Comparison of ENCODE assay signal across 9 mouse cellular contexts in the genomic region with DNA sequence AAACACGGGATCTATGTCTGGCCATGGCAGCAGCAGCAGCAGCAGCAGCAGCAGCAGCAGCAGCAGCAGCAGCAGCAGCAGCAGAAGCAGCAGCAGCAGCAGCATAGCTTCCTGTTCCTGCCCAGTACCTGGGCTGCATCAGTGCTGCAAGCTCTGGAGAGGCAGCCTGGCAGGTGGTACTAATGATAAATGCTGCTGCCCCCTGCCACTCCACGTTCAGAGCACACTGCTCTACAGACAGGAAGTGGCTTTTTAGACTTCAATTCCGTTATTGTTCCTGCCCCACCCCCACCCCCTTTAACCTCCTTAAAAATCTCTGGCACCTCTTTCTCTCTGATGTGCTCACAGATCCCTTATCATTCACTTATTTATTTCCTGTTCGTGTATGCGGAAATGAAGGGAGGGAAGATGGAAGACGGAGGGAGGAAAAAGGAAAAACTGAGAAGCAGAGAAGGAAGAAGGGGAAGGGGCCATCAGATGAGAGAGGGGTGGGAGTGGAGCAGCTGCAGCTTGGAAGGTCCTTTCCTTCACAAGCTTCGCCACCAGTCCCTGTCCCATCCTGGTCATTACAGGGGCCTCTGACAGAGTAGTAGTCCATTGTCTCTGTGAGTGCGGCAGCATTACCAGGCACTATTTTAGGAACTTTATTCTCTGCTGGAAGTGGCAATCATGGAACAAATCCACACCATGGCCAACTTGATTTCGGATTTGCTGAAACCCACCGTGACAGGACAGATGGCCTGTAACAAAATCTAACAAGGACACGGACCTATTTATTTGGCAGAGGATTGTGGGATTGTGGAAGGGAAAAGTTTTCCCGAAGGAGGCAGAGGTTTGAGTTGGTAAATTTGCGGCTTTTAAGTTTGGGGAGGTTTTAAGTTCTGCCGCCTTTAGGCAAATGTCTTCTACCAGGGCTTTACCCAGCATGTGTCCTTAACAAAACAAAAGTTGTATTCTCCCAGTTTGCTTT. TPM values are rescaled to one million over a fixed set of nuclear protein-coding genes. Genes with fewer than 3 reads are reported as not detected.
DNase-seq lines count a peak whose midpoint lies in the region; ATAC-seq and TF ChIP-seq lines count a peak whose summit lies in the region.
"Had no signal": no experiment of that assay in that cellular context is flagged by ENCODE, and none has a peak within 500 bp of the region (broad histone marks: within the 10 kb centered on the region; RNA-seq: fewer than 3 reads in every experiment).

No protein-coding gene starts in this region.

- TF ChIP-seq CTCF in left cerebral cortex, adult 2 months (IDR thresholded peaks at IDR 0.05) = no peak

- intact Hi-C loops in left cerebral cortex, adult 2 months (cut with DNase I) = loop anchor here (10.0 kb wide), 1 partner anchor 988 kb away; no protein-coding TSS in a partner anchor
- intact Hi-C loops in left cerebral cortex, postnatal 10 days (cut with DNase I) = no loop called here

- no peaks in the 10 kb centered on the region for H3K27me3 ChIP-seq in forebrain, embryonic 16.5 days (replicated peaks; ENCODE audit: control insufficient read depth, insufficient read depth, low read length)

- no peak for ATAC-seq in forebrain, embryonic 16.5 days
- ATAC-seq in megakaryocyte-erythroid progenitor cell, adult 5-6 weeks (replicated peaks; ENCODE audit: low FRiP score, low TSS enrichment, poor library complexity, severe bottlenecking) = peak; percentile 71
- no peak for ATAC-seq in frontal cortex, adult (ENCODE audit: low TSS enrichment)

- peaks cover 34% of the 10 kb centered on the region for H3K4me1 ChIP-seq in forebrain, embryonic 16.5 days (replicated peaks; ENCODE audit: control insufficient read depth, insufficient read depth, low read length)

- no peak overlapping the region for H3K9ac ChIP-seq in forebrain, embryonic 16.5 days (replicated peaks; ENCODE audit: low read depth, low read length)

- WGBS in forebrain, embryonic 16.5 days = 13% methylated on average over 14 of the region's 14 CpGs

- H3K36me3 ChIP-seq in forebrain, embryonic 16.5 days (ENCODE audit: control insufficient read depth, insufficient read depth) = peaks cover 2% of the 10 kb centered on the region; the same call in 1 of the 2 replicates

- no peaks in the 10 kb centered on the region for H3K9me3 ChIP-seq in forebrain, embryonic 16.5 days (ENCODE audit: control insufficient read depth, low read length)

- H3K4me3 ChIP-seq in left cerebral cortex, adult 2 months = peak overlapping the region; percentile 58
- H3K4me3 ChIP-seq in forebrain, embryonic 16.5 days (replicated peaks; ENCODE audit: low read length) = no peak overlapping the region

- peak overlapping the region; percentile 89 for H3K27ac ChIP-seq in left cerebral cortex, adult 2 months
- no peak overlapping the region for H3K27ac ChIP-seq in forebrain, embryonic 16.5 days (ENCODE audit: low read length)

- H3K4me2 ChIP-seq in forebrain, embryonic 16.5 days (ENCODE audit: low read length) = peak overlapping the region; percentile 28

- no peak for DNase-seq in left cerebral cortex, adult 2 months (ENCODE audit: extremely low spot score in 1 of 2, low spot score in 2 of 2)
- no peak for DNase-seq in left cerebral cortex, adult 11 months (ENCODE audit: low spot score)
- DNase-seq in thymus, postnatal 25 days = peak; percentile 41
- no peak for DNase-seq in left cerebral cortex, postnatal 10 days (ENCODE audit: extremely low spot score in 1 of 2, low spot score in 2 of 2)
- no peak for DNase-seq in layer of hippocampus, postnatal 14 days (ENCODE audit: low spot score in 2 of 2)
- DNase-seq: kidney, adult 9 months had no signal

RNA-seq across cellular contexts. Expression of a gene that starts 49.1 kb away (rescaled TPM):
- 100 to 1,000 TPM; 762 to 763 TPM for total RNA-seq in left cerebral cortex, adult 2 months (2021)
- polyA plus RNA-seq in forebrain, embryonic 16.5 days (2015; fragmentation: Nextera tagmentation; extraction: Ambion mirVana) = 81.2 and 115 TPM in 2 replicates
- 1.9 and 6.6 TPM in 2 replicates for total RNA-seq in megakaryocyte-erythroid progenitor cell, adult 5-6 weeks (2014; fragmentation: Nextera tagmentation)
- total RNA-seq in megakaryocyte-erythroid progenitor cell, adult 5-6 weeks (2017) = 0.46 and 0.56 TPM in 2 replicates
- total RNA-seq in left cerebral cortex, postnatal 10 days (2021) = 100 to 1,000 TPM; 705 to 707 TPM
- 100 to 1,000 TPM; 246 to 309 TPM for total RNA-seq in layer of hippocampus, postnatal 14 days (2021)

Comparison
In these comparisons a context has a peak if more than half of its experiments do, and no peak if none do; other contexts are left out.
1. RNA of a gene that starts 49.1 kb away (total RNA-seq): 762 to 763 TPM in left cerebral cortex, adult 2 months, 705 to 707 TPM in left cerebral cortex, postnatal 10 days and 246 to 309 TPM in layer of hippocampus, postnatal 14 days; 0.46 to 6.6 TPM in megakaryocyte-erythroid progenitor cell, adult 5-6 weeks; every median in the first group is over 10 times any median in the second.